Mouse (Mus musculus) stomach, postnatal 0 days (tissue): ENCODE data around the gene Slc7a7.

Experiments used
- CTCF ChIP-seq: IDR thresholded peaks from 2 replicates; pipeline ENCODE4 v1.5.1; 2016; ENCODE audit warnings: antibody characterized with exemption, low read depth, mild to moderate bottlenecking, moderate library complexity
- EP300 ChIP-seq: optimal IDR thresholded peaks from 2 replicates; pipeline ENCODE3; 2016; ENCODE audit warnings: antibody characterized with exemption

- TF ChIP-seq EP300: no peak
- no peak for TF ChIP-seq CTCF
Observed at GRCm38 (mm10) chr14:54426689-54427398, 9.3 kb upstream of the Slc7a7 start, which contains the start of gene Mrpl52.
